Mouse (Mus musculus): ENCODE data around the gene Tshz3.

- TF ChIP-seq CTCF (IDR thresholded peaks at IDR 0.05; ENCODE audit: low read depth), result no peak
- TF ChIP-seq EP300 (IDR thresholded peaks at IDR 0.05; ENCODE audit: low read depth), result no peak
These were observed 98.7 kb downstream of the Tshz3 start for GRCm38 (mm10) chr7:36796392-36797187.

Data from liver, embryonic 14.5 days (tissue).